Mouse (Mus musculus) lung, postnatal 25 days (tissue): ENCODE data around the gene Stambpl1.

ENCODE experiments used
- DNase-seq: peaks from one replicate; pipeline ENCODE4 v3.0.0; 2022; ENCODE audit warnings: low spot score

Gene Stambpl1

GRCm38 (mm10) chr19:34284383-34284782 is 92.4 kb downstream of the Stambpl1 start:
- DNase-seq, result peak; percentile 57

- DNase-seq, result no peak
Measured at GRCm38 (mm10) chr19:34284826-34285225, 92.8 kb downstream of the Stambpl1 start.

GRCm38 (mm10) chr19:34287221-34287620 is 95.2 kb downstream of the Stambpl1 start:
- no peak for DNase-seq

- DNase-seq, result no peak
Measured at GRCm38 (mm10) chr19:34287656-34288415, 95.8 kb downstream of the Stambpl1 start.

- no peak for DNase-seq
Measured at GRCm38 (mm10) chr19:34288696-34289095, 96.7 kb downstream of the Stambpl1 start.
